Mouse (Mus musculus) gastrocnemius, postnatal 14 days (tissue): Measurements from ENCODE around the gene Ercc2. TPM values are rescaled to one million over a fixed set of nuclear protein-coding genes. Genes with fewer than 3 reads are reported as not detected.

Source experiments
- DNase-seq: peaks from one replicate; pipeline ENCODE4 v3.0.0; 2021; ENCODE audit warnings: mixed read lengths
- intact Hi-C: fragments of 180-260 bp; cut with DNase I; formaldehyde crosslinking; loops from one replicate; pipeline ENCODE4 v1.15.1; 2025; ENCODE audit warnings: low total_unique reads
- long read RNA-seq, 2 experiments: library from polyadenylated mRNA; stranded (forward); transcript quantifications; one replicate each; pipeline ENCODE4 v2.0.0; 2021
- total RNA-seq, 2 experiments: library from RNA; stranded (reverse); gene quantifications; 2 replicates each; pipeline ENCODE4 v1.2.3; 2021

The Ercc2 gene
- 1 to 10 TPM; 6.1 to 7.8 TPM for total RNA-seq
- long read RNA-seq, experiment 1, partial matches to known transcripts = 0 of 3 reads
- long read RNA-seq, experiment 1, other reads (novel, unspliced or antisense) = 1 of 3 reads
- long read RNA-seq, experiment 2, partial matches to known transcripts = 0 of 6 reads
- long read RNA-seq, experiment 2, other reads (novel, unspliced or antisense) = 1 of 6 reads

DNA sequence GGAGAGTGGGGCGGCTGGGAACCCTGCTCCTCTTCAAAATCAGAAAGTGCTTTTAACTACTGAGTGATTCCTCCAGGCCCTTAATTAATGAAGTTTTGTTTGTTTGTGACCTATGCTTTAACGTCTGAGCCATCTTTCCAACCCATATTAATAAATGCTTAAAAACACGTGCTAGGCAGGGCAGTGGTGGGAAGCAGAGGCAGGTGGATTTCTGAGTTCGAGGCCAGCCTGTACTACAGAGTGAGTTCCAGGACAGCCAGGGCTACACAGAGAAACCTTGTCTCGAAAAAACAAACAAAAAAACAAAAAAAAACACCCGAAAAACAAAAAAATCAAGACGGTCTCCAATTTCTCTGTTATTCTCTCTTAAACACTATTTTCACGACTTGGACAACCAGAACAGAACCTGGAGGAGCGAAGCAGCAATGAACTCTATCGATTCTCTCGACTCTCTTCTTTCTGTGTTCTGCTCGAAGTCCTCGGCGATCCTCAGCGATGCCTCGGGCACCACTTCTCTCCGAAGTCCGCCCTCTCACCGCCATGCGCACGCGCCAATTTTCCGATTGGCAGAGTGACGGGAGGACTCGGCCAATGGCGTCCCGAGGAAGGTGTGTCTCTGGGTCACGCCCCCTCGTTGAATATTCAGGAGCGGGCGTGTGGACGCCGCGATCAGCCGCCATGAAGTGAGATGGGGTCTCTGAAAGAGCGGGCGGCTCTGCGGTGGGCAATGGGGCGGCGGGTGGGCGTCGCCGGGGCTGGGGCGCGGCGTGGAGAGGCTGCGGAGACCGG lies at the start of gene Ercc2:
Gene Ercc2 (plus strand): TSS at position 634 of the 789 bp plus-strand sequence.
- intact Hi-C loops = no loop called here

GRCm38 (mm10) chr7:19332709-19333352 lies 49.0 kb upstream of the Ercc2 start:
- DNase-seq = peak; percentile 82
- intact Hi-C loops = no loop called here

More for the DNA sequence above, at the start of gene Ercc2:
- DNase-seq = peak; percentile 99

- intact Hi-C loops = no loop called here
- DNase-seq = no peak
Observed at GRCm38 (mm10) chr7:19335583-19335982, 46.2 kb upstream of the Ercc2 start.

- intact Hi-C loops = no loop called here
- DNase-seq = no peak
Observed at GRCm38 (mm10) chr7:19337122-19337521, 44.7 kb upstream of the Ercc2 start.

DNA sequence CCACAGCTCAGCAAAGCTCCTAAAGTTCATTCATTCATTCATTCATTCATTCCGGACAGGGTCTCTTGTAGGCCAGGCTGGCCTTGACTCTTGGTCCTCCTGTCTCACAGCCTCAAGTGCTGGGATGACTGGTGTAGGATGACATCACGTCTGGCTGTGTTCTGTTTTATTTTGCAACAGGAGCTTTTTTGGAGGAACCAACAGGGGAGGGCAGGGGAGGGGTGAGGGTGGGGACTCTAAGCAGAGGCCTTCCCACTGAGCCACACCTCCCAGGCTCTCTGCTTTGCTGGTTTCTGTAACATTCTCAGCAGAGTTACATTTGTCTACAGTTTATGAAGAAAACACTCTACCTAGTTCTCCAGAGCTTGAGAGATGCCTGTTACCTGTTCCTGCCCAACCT lies 43.8 kb upstream of the Ercc2 start:
- no peak for DNase-seq
- intact Hi-C loops = no loop called here

GRCm38 (mm10) chr7:19338596-19338995 lies 43.2 kb upstream of the Ercc2 start:
- intact Hi-C loops = no loop called here
- no peak for DNase-seq

DNA sequence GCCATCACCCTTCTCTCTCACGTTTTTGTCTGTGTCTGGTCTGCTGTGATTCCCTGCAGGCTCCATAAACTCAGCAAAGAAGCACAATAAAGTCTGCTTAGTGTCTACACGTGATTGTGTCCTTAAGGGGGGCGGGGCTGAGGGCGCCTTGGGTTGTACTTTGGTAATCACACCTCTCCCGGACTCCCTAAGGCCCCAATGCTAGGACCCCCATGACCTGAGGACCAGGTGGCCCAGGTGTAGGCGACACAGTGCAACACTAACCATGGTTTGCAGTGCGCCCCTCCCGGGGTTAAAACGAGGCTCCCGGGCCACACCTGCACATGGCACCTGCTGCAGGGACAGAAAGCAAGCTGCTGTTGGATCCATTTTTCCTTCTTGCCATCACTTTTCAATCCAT lies 40.6 kb upstream of the Ercc2 start:
- intact Hi-C loops = loop anchor here (10.0 kb wide), 1 partner anchor 106 kb away; no protein-coding TSS in a partner anchor
- no peak for DNase-seq

GRCm38 (mm10) chr7:19341761-19342409 lies 39.9 kb upstream of the Ercc2 start:
- peak; percentile 67 for DNase-seq
- intact Hi-C loops = loop anchor here (2.0 to 10.0 kb wide), 2 partner anchors 41 to 107 kb away; no protein-coding TSS in a partner anchor

- intact Hi-C loops = loop anchor here (2.0 to 10.0 kb wide), 2 partner anchors 42 to 108 kb away; no protein-coding TSS in a partner anchor
- DNase-seq = peak; percentile 82
Observed at GRCm38 (mm10) chr7:19342481-19343027, 39.3 kb upstream of the Ercc2 start.

DNA sequence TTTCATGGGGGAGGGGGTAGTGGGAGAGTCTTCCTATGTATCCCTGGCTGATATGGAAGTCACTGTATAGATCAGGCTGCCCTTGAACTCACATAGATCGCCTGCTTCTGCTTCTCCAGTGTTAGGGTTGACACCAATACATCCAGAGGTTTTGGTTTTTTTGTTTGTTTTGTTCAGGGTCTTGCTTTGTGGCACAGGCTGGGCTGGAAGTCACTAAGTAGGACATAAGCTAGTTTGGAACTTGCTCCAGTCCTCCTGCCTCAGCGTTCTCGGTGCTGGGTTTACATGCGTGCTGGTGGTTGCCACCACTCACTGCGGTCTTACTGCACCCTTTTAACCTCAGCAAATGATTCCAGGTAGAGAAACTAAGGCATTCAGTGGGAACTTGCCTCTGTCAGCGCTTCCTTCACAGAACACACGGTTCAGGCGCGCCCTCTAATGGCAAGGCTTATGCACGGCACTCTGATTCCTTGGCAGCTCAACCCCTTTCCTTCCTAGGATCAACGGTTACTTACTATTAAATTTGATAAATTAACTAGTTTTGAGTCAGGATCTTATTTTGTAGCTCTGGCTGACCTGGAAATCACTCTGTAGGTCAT lies 38.5 kb upstream of the Ercc2 start:
- intact Hi-C loops = loop anchor here (2.0 to 10.0 kb wide), 2 partner anchors 43 to 109 kb away; no protein-coding TSS in a partner anchor
- peak; percentile 65 for DNase-seq

- no peak for DNase-seq
- intact Hi-C loops = loop anchor here (10.0 kb wide), 1 partner anchor 110 kb away; no protein-coding TSS in a partner anchor
Observed at GRCm38 (mm10) chr7:19344237-19344847, 37.5 kb upstream of the Ercc2 start, which contains the start of gene Ercc1. Ercc1 (plus strand) TSS chr7:19344778.

- peak; percentile 91 for DNase-seq
- intact Hi-C loops = loop anchor here (10.0 kb wide), 1 partner anchor 110 kb away; no protein-coding TSS in a partner anchor
Observed at GRCm38 (mm10) chr7:19344938-19345471, 36.8 kb upstream of the Ercc2 start.

GRCm38 (mm10) chr7:19349188-19349915 lies 32.5 kb upstream of the Ercc2 start:
- no peak for DNase-seq
- intact Hi-C loops = loop anchor here (10.0 kb wide), 1 partner anchor 115 kb away; no protein-coding TSS in a partner anchor

DNA sequence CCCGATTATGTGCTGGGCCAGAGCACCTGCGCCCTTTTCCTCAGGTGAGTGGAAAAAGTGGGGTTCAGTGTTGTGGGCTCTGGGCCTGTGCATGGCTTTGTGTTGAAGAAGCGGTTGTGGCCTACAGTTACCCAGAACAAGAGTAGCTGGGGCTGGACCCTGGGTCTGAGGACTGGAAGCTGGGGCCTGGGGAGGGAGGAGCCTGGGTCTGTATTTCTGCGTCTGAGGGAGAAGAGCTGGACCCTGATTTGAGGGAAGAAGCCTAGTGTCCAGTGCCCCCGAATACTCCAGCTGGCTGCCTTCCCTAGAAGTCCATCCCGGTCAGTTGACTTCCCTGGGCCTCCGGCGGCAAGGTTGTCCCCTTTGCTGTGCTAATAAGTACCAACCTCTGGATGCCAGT lies 31.6 kb upstream of the Ercc2 start:
- intact Hi-C loops = no loop called here
- no peak for DNase-seq

- intact Hi-C loops = no loop called here
- DNase-seq = no peak
Observed at GRCm38 (mm10) chr7:19354991-19355390, 26.8 kb upstream of the Ercc2 start.

DNA sequence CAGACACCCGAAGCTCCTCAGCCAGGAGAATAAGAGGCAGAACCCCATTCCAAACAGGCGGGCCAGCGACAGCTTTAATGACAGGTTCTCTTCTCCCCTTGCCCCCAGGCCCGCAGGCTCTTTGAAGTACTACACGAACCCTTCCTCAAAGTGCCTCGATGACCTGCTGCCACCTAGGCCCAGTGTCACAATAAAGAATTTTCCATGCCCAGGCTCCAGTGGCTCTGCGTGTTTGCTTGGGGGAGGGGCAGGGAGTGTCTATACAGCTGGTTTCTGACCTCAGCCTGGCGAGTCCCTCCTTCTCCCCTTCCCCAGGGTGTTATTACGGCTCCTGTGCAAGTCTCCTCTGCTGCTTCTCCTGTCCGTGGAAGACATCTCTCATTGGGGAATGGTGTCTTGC lies 25.5 kb upstream of the Ercc2 start:
- DNase-seq = no peak
- intact Hi-C loops = no loop called here
